Mouse (Mus musculus) right cerebral cortex, adult 2 months (tissue): ENCODE measurements around the gene Sema6b.

ENCODE experiments used
- DNase-seq, 2 experiments: peaks; one replicate each; pipeline ENCODE4 v3.0.0; 2021 to 2022; ENCODE audit warnings: low spot score in 2 of 2

The Sema6b gene

GRCm38 (mm10) chr17:56146131-56146530 is 6.0 kb upstream of the Sema6b start:
- no peak for DNase-seq

- DNase-seq = no peak
These were observed 4.4 kb upstream of the Sema6b start for GRCm38 (mm10) chr17:56144546-56144945.

- DNase-seq = peak; percentile 75 to 76
These were observed 1.8 kb upstream of the Sema6b start for GRCm38 (mm10) chr17:56141702-56142605.

- no peak for DNase-seq
These were observed 788 bp downstream of the Sema6b start for GRCm38 (mm10) chr17:56139355-56139754.

- no peak for DNase-seq
These were observed 2.1 kb downstream of the Sema6b start for GRCm38 (mm10) chr17:56137839-56138613.

- no peak for DNase-seq
These were observed 3.6 kb downstream of the Sema6b start for GRCm38 (mm10) chr17:56136558-56136957.

- no peak for DNase-seq
These were observed 5.6 kb downstream of the Sema6b start for GRCm38 (mm10) chr17:56134463-56134971.

GRCm38 (mm10) chr17:56133457-56134363 is 6.4 kb downstream of the Sema6b start:
- DNase-seq = no peak

GRCm38 (mm10) chr17:56132661-56133060 is 7.5 kb downstream of the Sema6b start:
- DNase-seq = peak in 1 of 2 experiments; percentile 65

GRCm38 (mm10) chr17:56131814-56132213 is 8.3 kb downstream of the Sema6b start:
- peak; percentile 67 to 68 for DNase-seq

GRCm38 (mm10) chr17:56131136-56131535 is 9.0 kb downstream of the Sema6b start:
- no peak for DNase-seq

GRCm38 (mm10) chr17:56128246-56128645 is 11.9 kb downstream of the Sema6b start:
- no peak for DNase-seq

- no peak for DNase-seq
These were observed 14.0 kb downstream of the Sema6b start for GRCm38 (mm10) chr17:56126175-56126574.

GRCm38 (mm10) chr17:56125276-56125630 is 14.9 kb downstream of the Sema6b start:
- no peak for DNase-seq

- peak in 1 of 2 experiments; percentile 62 for DNase-seq
These were observed 15.5 kb downstream of the Sema6b start for GRCm38 (mm10) chr17:56124377-56125275.

GRCm38 (mm10) chr17:56123681-56124340 is 16.3 kb downstream of the Sema6b start:
- DNase-seq = no peak

- DNase-seq = no peak
These were observed 17.0 kb downstream of the Sema6b start for GRCm38 (mm10) chr17:56123161-56123560.

- no peak for DNase-seq
These were observed 18.3 kb downstream of the Sema6b start, which contains the start of gene Lrg1 for GRCm38 (mm10) chr17:56121826-56122225. TSS of gene Lrg1 (minus strand) at chr17:56122001.

GRCm38 (mm10) chr17:56119981-56120880 is 19.9 kb downstream of the Sema6b start:
- no peak for DNase-seq
